Mouse (Mus musculus): ENCODE data around the gene Bcar3. TPM values are rescaled to one million over a fixed set of nuclear protein-coding genes. Genes with fewer than 3 reads are reported as not detected.
A peak's percentile ranks its signal among the peaks of the same experiment; 100 is the strongest.

Gene Bcar3
- total and polyA plus RNA-seq, 3 experiments: 47.4 to 61.2 (median 52.0) TPM

GRCm38 (mm10) chr3:122474067-122474466, 180.1 kb downstream of the Bcar3 start:
- no peak overlapping the region for H3K27ac ChIP-seq (ENCODE audit: insufficient read depth, low read depth)
- H3K36me3 ChIP-seq (replicated peaks in 1 of 2; ENCODE audit: control insufficient read depth in 1 of 2, insufficient read depth in 1 of 2, low read length in 1 of 2): peaks cover 33 to 96% of the 10 kb centered on the region in 2 experiments
- no peak overlapping the region for H3K9ac ChIP-seq (ENCODE audit: insufficient read depth, low read depth)
- dilution Hi-C loops (cut with MboI; ENCODE audit: extremely low pct_ligation_motif_present, extremely low pct_unique_long_range_greater_than_20kb, low sequenced_read_pairs): no loop called here
- no peaks in the 10 kb centered on the region for H3K27me3 ChIP-seq (replicated peaks)
- no peaks in the 10 kb centered on the region for H3K9me3 ChIP-seq (replicated peaks; ENCODE audit: low read length)
- H3K4me2 ChIP-seq (ENCODE audit: insufficient read depth, low read depth, poor library complexity, severe bottlenecking): no peak overlapping the region
- H3K4me3 ChIP-seq (replicated peaks in 1 of 3; ENCODE audit: low read depth in 2 of 3, low read length in 2 of 3, poor library complexity in 1 of 3): no peak overlapping the region
- in situ Hi-C loops (cut with MboI; ENCODE audit: low pct_ligation_motif_present, low pct_unique_long_range_greater_than_20kb, low sequenced_read_pairs): no loop called here
- peaks cover 13 to 61% of the 10 kb centered on the region in 2 experiments for H3K4me1 ChIP-seq (ENCODE audit: control insufficient read depth in 1 of 2, insufficient read depth in 2 of 2)
- no peak for TF ChIP-seq PAX5 (IDR thresholded peaks at IDR 0.05; ENCODE audit: low read length)
- TF ChIP-seq TCF12 (IDR thresholded peaks at IDR 0.05; ENCODE audit: low read depth, low read length): no peak
- peak; percentile 43; the same call in 1 of the 2 replicates for TF ChIP-seq ELF1 (IDR thresholded peaks at IDR 0.05; ENCODE audit: low read depth, low read length)
- DNase-seq (ENCODE audit: extremely low read depth): peak; percentile 56
- H3K79me2 ChIP-seq (replicated peaks; ENCODE audit: control insufficient read depth, extremely low read depth, insufficient read depth, poor library complexity, severe bottlenecking): peaks cover 17% of the 10 kb centered on the region

GRCm38 (mm10) chr3:122474796-122475195, 180.9 kb downstream of the Bcar3 start:
- Histone ChIP-seq H3K9ac (ENCODE audit: insufficient read depth, low read depth) (no peak overlapping the region), H3K79me2 (replicated peaks; ENCODE audit: control insufficient read depth, extremely low read depth, insufficient read depth, poor library complexity, severe bottlenecking) (peaks cover 13% of the 10 kb centered on the region), H3K27me3 (replicated peaks) (no peaks in the 10 kb centered on the region), H3K27ac (ENCODE audit: insufficient read depth, low read depth) (no peak overlapping the region), H3K36me3 (replicated peaks in 1 of 2; ENCODE audit: control insufficient read depth in 1 of 2, insufficient read depth in 1 of 2, low read length in 1 of 2) (peaks cover 33 to 95% of the 10 kb centered on the region in 2 experiments), H3K4me3 (replicated peaks in 1 of 3; ENCODE audit: low read depth in 2 of 3, low read length in 2 of 3, poor library complexity in 1 of 3) (no peak overlapping the region), H3K4me1 (ENCODE audit: control insufficient read depth in 1 of 2, insufficient read depth in 2 of 2) (peaks cover 16 to 68% of the 10 kb centered on the region in 2 experiments), H3K4me2 (ENCODE audit: insufficient read depth, low read depth, poor library complexity, severe bottlenecking) (no peak overlapping the region), H3K9me3 (replicated peaks; ENCODE audit: low read length) (no peaks in the 10 kb centered on the region)
- dilution Hi-C loops (cut with MboI; ENCODE audit: extremely low pct_ligation_motif_present, extremely low pct_unique_long_range_greater_than_20kb, low sequenced_read_pairs): no loop called here
- in situ Hi-C loops (cut with MboI; ENCODE audit: low pct_ligation_motif_present, low pct_unique_long_range_greater_than_20kb, low sequenced_read_pairs): no loop called here
- TF ChIP-seq USF1 (IDR thresholded peaks at IDR 0.05; ENCODE audit: low read depth, low read length) (no peak), E2F4 (IDR thresholded peaks at IDR 0.05; ENCODE audit: insufficient replicate concordance, low read depth, low read length) (no peak), RAD21 (IDR thresholded peaks at IDR 0.05; ENCODE audit: low read depth, low read length) (no peak), MAFK (IDR thresholded peaks at IDR 0.05; ENCODE audit: insufficient replicate concordance, low read length) (no peak), TBP (conservative IDR thresholded peaks at IDR 0.05; ENCODE audit: low read depth, low read length) (no peak), ZC3H11A (IDR thresholded peaks at IDR 0.05; ENCODE audit: low read depth, low read length) (no peak)
- no peak for DNase-seq (ENCODE audit: extremely low read depth)

GRCm38 (mm10) chr3:122475735-122476134, 181.8 kb downstream of the Bcar3 start:
- peak; percentile 54 for DNase-seq (ENCODE audit: extremely low read depth)
- Histone ChIP-seq H3K79me2 (replicated peaks; ENCODE audit: control insufficient read depth, extremely low read depth, insufficient read depth, poor library complexity, severe bottlenecking) (peaks cover 10% of the 10 kb centered on the region), H3K36me3 (replicated peaks in 1 of 2; ENCODE audit: control insufficient read depth in 1 of 2, insufficient read depth in 1 of 2, low read length in 1 of 2) (peaks cover 29 to 95% of the 10 kb centered on the region in 2 experiments), H3K4me1 (ENCODE audit: control insufficient read depth in 1 of 2, insufficient read depth in 2 of 2) (peaks cover 23 to 77% of the 10 kb centered on the region in 2 experiments), H3K9ac (ENCODE audit: insufficient read depth, low read depth) (no peak overlapping the region), H3K4me3 (replicated peaks in 1 of 3; ENCODE audit: low read depth in 2 of 3, low read length in 2 of 3, poor library complexity in 1 of 3) (no peak overlapping the region), H3K4me2 (ENCODE audit: insufficient read depth, low read depth, poor library complexity, severe bottlenecking) (no peak overlapping the region), H3K9me3 (replicated peaks; ENCODE audit: low read length) (no peaks in the 10 kb centered on the region), H3K27ac (ENCODE audit: insufficient read depth, low read depth) (no peak overlapping the region), H3K27me3 (replicated peaks) (no peaks in the 10 kb centered on the region)
- dilution Hi-C loops (cut with MboI; ENCODE audit: extremely low pct_ligation_motif_present, extremely low pct_unique_long_range_greater_than_20kb, low sequenced_read_pairs) (no loop called here), in situ Hi-C loops (cut with MboI; ENCODE audit: low pct_ligation_motif_present, low pct_unique_long_range_greater_than_20kb, low sequenced_read_pairs) (no loop called here)
- no peak for TF ChIP-seq USF1 (IDR thresholded peaks at IDR 0.05; ENCODE audit: low read depth, low read length)
- TF ChIP-seq TBP (conservative IDR thresholded peaks at IDR 0.05; ENCODE audit: low read depth, low read length): no peak
- TF ChIP-seq MAFK (IDR thresholded peaks at IDR 0.05; ENCODE audit: insufficient replicate concordance, low read length): no peak
